Mouse (Mus musculus) ES-E14 (cell line): Measurements from ENCODE around the gene Mrpl33. TPM values are rescaled to one million over a fixed set of nuclear protein-coding genes. Genes with fewer than 3 reads are reported as not detected.

Experiments used
- DNase-seq: peaks from one replicate; pipeline ENCODE4 v3.0.0-alpha.2; 2013; ENCODE audit warnings: low read depth, low spot score
- H3K27ac ChIP-seq: 2 replicates; pipeline ENCODE4 v1.5.1; 2012; ENCODE audit warnings: low read depth, mild to moderate bottlenecking, low read length, moderate library complexity, mixed read lengths; ENCODE audit not compliant: poor library complexity, insufficient read depth, severe bottlenecking
- H3K36me3 ChIP-seq: 2 replicates; pipeline ENCODE4 v1.6.1; 2012; ENCODE audit warnings: mild to moderate bottlenecking, low read length, moderate library complexity, mixed read lengths; ENCODE audit not compliant: control insufficient read depth, poor library complexity, insufficient read depth, severe bottlenecking
- H3K4me1 ChIP-seq, 2 experiments: fragments of 150-350 bp in 1 of 2; sonication (generic) in 1 of 2; 2 replicates each; pipeline ENCODE4 v1.6.1; 2012; ENCODE audit warnings: low read length in 2 of 2, mild to moderate bottlenecking in 1 of 2, mixed read lengths in 1 of 2; ENCODE audit not compliant: control insufficient read depth in 2 of 2, insufficient read depth in 2 of 2, poor library complexity in 1 of 2
- H3K4me3 ChIP-seq, 2 experiments: fragments of 150-350 bp in 1 of 2; sonication (generic) in 1 of 2; 2 replicates each; pipeline ENCODE4 v1.5.1; 2012; ENCODE audit warnings: low read length in 2 of 2, low read depth in 1 of 2, mild to moderate bottlenecking in 1 of 2, mixed read lengths in 1 of 2; ENCODE audit not compliant: insufficient read depth in 1 of 2, poor library complexity in 1 of 2, severe bottlenecking in 1 of 2
- H3K9ac ChIP-seq: 2 replicates; pipeline ENCODE4 v1.6.1; 2012; ENCODE audit warnings: low read depth, mild to moderate bottlenecking, low read length, mixed read lengths; ENCODE audit not compliant: poor library complexity, insufficient read depth, severe bottlenecking
- H3K9me3 ChIP-seq: fragments of 150-350 bp; sonication (generic); 2 replicates; pipeline ENCODE4 v1.6.1; 2012; ENCODE audit warnings: low read depth, mild to moderate bottlenecking, low read length; ENCODE audit not compliant: control insufficient read depth, insufficient read depth
- CHD2 ChIP-seq: IDR thresholded peaks from 2 replicates; pipeline ENCODE4 v1.6.1; 2014; ENCODE audit warnings: mild to moderate bottlenecking, low read depth, low read length, inconsistent platforms
- HCFC1 ChIP-seq: IDR thresholded peaks from 2 replicates; pipeline ENCODE4 v1.6.1; 2012; ENCODE audit warnings: low read length, inconsistent platforms, borderline replicate concordance; ENCODE audit not compliant: insufficient read depth
- MAFK ChIP-seq: IDR thresholded peaks from 2 replicates; pipeline ENCODE4 v1.6.1; 2014; ENCODE audit warnings: mild to moderate bottlenecking, low read depth, low read length, inconsistent platforms; ENCODE audit not compliant: insufficient read depth
- ZC3H11A ChIP-seq: IDR thresholded peaks from 2 replicates; pipeline ENCODE4 v1.6.1; 2012; ENCODE audit warnings: low read depth, mild to moderate bottlenecking, inconsistent platforms, low read length, borderline replicate concordance
- ZNF384 ChIP-seq: IDR thresholded peaks from 2 replicates; pipeline ENCODE4 v1.6.1; 2012; ENCODE audit warnings: low read depth, low read length, inconsistent platforms
- in situ Hi-C, 2 experiments: fragments of 600-800 bp; cut with MboI; formaldehyde crosslinking; loops; one replicate each; pipeline ENCODE4 v1.15.1; 2025; ENCODE audit warnings: low sequenced_read_pairs in 2 of 2, inconsistent platforms in 1 of 2; ENCODE audit not compliant: unreplicated experiment in 2 of 2
- total RNA-seq: library from RNA; depleted of rRNA; stranded (reverse); fragments of 300-350 nt; gene quantifications from 2 replicates; pipeline ENCODE4 v1.2.3, GENCODE M21; 2012

Gene Mrpl33
- total RNA-seq, 1 experiment, result 172 TPM

GRCm38 (mm10) chr5:31589711-31590319 lies 6.9 kb upstream of the Mrpl33 start:
- Histone ChIP-seq H3K27ac (no peak overlapping the region), H3K4me1 (no peaks in the 10 kb centered on the region), H3K4me3 (no peak overlapping the region), H3K9me3 (no peaks in the 10 kb centered on the region), H3K36me3 (no peaks in the 10 kb centered on the region), H3K9ac (no peak overlapping the region)
- in situ Hi-C loops, result loop anchor here (10.0 to 25.0 kb wide), 2 partner anchors 597 to 605 kb away; no protein-coding TSS in a partner anchor
- no peak for TF ChIP-seq CHD2
- no peak for TF ChIP-seq ZNF384
- TF ChIP-seq HCFC1, result no peak
- TF ChIP-seq ZC3H11A, result no peak
- TF ChIP-seq MAFK, result no peak
- DNase-seq, result no peak

GRCm38 (mm10) chr5:31591122-31591521 lies 5.6 kb upstream of the Mrpl33 start:
- Histone ChIP-seq H3K9ac (no peak overlapping the region), H3K9me3 (no peaks in the 10 kb centered on the region), H3K4me1 (0 out of 4 replicates have a peak, but pooled peaks cover 0 to 1% of the 10 kb centered on the region in 2 experiments), H3K4me3 (no peak overlapping the region), H3K36me3 (no peaks in the 10 kb centered on the region), H3K27ac (no peak overlapping the region)
- in situ Hi-C loops, result loop anchor here (10.0 to 25.0 kb wide), 2 partner anchors 596 to 604 kb away; no protein-coding TSS in a partner anchor
- no peak for DNase-seq
- TF ChIP-seq HCFC1 (no peak), CHD2 (no peak), ZC3H11A (no peak), ZNF384 (no peak), MAFK (no peak)

GRCm38 (mm10) chr5:31595868-31596267 lies 867 bp upstream of the Mrpl33 start:
- no peak overlapping the region for H3K27ac ChIP-seq
- H3K9ac ChIP-seq, result no peak overlapping the region
- DNase-seq, result no peak
- H3K36me3 ChIP-seq, result no peaks in the 10 kb centered on the region
- 0 out of 4 replicates have a peak, but pooled peaks cover 0 to 5% of the 10 kb centered on the region in 2 experiments for H3K4me1 ChIP-seq
- in situ Hi-C loops, result loop anchor here (10.0 to 25.0 kb wide), 2 partner anchors 591 to 599 kb away; no protein-coding TSS in a partner anchor
- H3K4me3 ChIP-seq, result peak overlapping the region; percentile 40 to 77; a peak in 2 of 4 replicates
- no peaks in the 10 kb centered on the region for H3K9me3 ChIP-seq
- TF ChIP-seq CHD2, result no peak
- no peak for TF ChIP-seq ZNF384
- no peak for TF ChIP-seq ZC3H11A
- TF ChIP-seq HCFC1, result no peak
- TF ChIP-seq MAFK, result no peak

GRCm38 (mm10) chr5:31597430-31597944 lies 752 bp downstream of the Mrpl33 start:
- peak overlapping the region; percentile 67; the same call in 1 of the 2 replicates for H3K9ac ChIP-seq
- no peak for TF ChIP-seq MAFK
- no peak for TF ChIP-seq ZC3H11A
- no peak for TF ChIP-seq CHD2
- no peak for TF ChIP-seq ZNF384
- no peak overlapping the region for H3K27ac ChIP-seq
- no peak for DNase-seq
- no peaks in the 10 kb centered on the region for H3K9me3 ChIP-seq
- H3K4me1 ChIP-seq, result peaks cover under 1 to 5% of the 10 kb centered on the region in 2 experiments; a peak in 1 of 4 replicates
- H3K36me3 ChIP-seq, result no peaks in the 10 kb centered on the region
- in situ Hi-C loops, result loop anchor here (10.0 to 25.0 kb wide), 2 partner anchors 590 to 597 kb away; no protein-coding TSS in a partner anchor
- H3K4me3 ChIP-seq, result peak overlapping the region in 1 of 2 experiments; percentile 77; a peak in 2 of 4 replicates
